In genomic region chr6:117706006-117706405, GRCm38 (mm10) we compare ENCODE assay signal across 20 mouse cellular contexts.
"Had no signal": no experiment of that assay in that cellular context is flagged by ENCODE, and none has a peak within 500 bp of the region (broad histone marks: within the 10 kb centered on the region; RNA-seq: fewer than 3 reads in every experiment).

No protein-coding gene starts in this region.

- H3K27me3 ChIP-seq: liver, embryonic 15.5 days; lung, embryonic 15.5 days; megakaryocyte, embryonic 14.5 days; midbrain, embryonic 13.5 days; midbrain, embryonic 15.5 days; neural tube, embryonic 13.5 days; neural tube, embryonic 15.5 days had no signal

- H3K4me2 ChIP-seq: liver, embryonic 15.5 days; lung, embryonic 15.5 days; midbrain, embryonic 11.5 days; midbrain, embryonic 13.5 days; midbrain, embryonic 15.5 days; neural tube, embryonic 13.5 days; neural tube, embryonic 15.5 days had no signal

- H3K4me3 ChIP-seq: liver, embryonic 15.5 days; lung, embryonic 15.5 days; megakaryocyte, embryonic 14.5 days; midbrain, embryonic 13.5 days; midbrain, embryonic 15.5 days; neural tube, embryonic 13.5 days; neural tube, embryonic 15.5 days had no signal

- H3K27ac ChIP-seq: liver, embryonic 15.5 days; lung, embryonic 15.5 days; macrophage; midbrain, embryonic 13.5 days; midbrain, embryonic 15.5 days; neural tube, embryonic 13.5 days; neural tube, embryonic 15.5 days had no signal

- DNase-seq: liver, postnatal 0 days; lung, adult 2 months; lung, postnatal 14 days; lung, postnatal 36 days; retina, postnatal 1 day; right cerebral cortex, adult 18-20 months; right cerebral cortex, postnatal 4 days; spleen, adult 18-20 months; thymus, adult 2 months; thymus, postnatal 36 days had no signal

- H3K9me3 ChIP-seq: liver, embryonic 15.5 days; lung, embryonic 15.5 days; megakaryocyte, embryonic 14.5 days; midbrain, embryonic 13.5 days; midbrain, embryonic 15.5 days; neural tube, embryonic 13.5 days; neural tube, embryonic 15.5 days had no signal

- H3K9ac ChIP-seq: liver, embryonic 15.5 days; liver, postnatal 0 days; lung, embryonic 15.5 days; midbrain, embryonic 13.5 days; midbrain, embryonic 15.5 days; neural tube, embryonic 13.5 days; neural tube, embryonic 15.5 days had no signal

- H3K36me3 ChIP-seq: liver, embryonic 15.5 days; lung, embryonic 15.5 days; midbrain, embryonic 13.5 days; midbrain, embryonic 15.5 days; neural tube, embryonic 13.5 days; neural tube, embryonic 15.5 days had no signal

- H3K4me1 ChIP-seq: liver, embryonic 15.5 days; lung, embryonic 15.5 days; megakaryocyte, embryonic 14.5 days; midbrain, embryonic 13.5 days; midbrain, embryonic 15.5 days; neural tube, embryonic 13.5 days; neural tube, embryonic 15.5 days had no signal

- ATAC-seq: liver, postnatal 0 days; lung, postnatal 0 days; midbrain, embryonic 13.5 days; midbrain, embryonic 15.5 days had no signal
